Mouse (Mus musculus) cerebellum, adult 9-10 months (tissue): Measurements from ENCODE around the gene Zfyve27.

Experiments used
- DNase-seq: peaks from one replicate; pipeline ENCODE4 v3.0.0; 2022

Zfyve27 gene

DNA sequence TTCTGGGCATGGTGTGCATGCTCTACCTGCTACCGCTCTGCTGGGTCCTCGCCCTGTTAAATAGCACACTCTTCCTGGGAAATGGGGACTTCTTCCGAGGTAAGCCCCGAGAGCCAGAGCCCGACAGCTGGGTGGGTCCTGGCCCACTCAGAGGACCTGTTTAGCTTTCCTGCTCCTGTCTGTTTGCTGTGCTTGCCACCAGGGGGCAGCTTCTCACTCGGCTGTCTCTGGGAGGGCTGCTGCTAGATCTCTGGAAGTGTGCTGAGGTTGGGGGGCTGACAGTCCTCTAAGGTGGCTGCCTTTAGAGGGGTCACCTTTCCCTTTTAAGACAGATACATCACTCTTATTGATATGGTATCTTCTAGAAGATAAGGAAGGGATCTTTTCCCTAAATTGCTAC, 18.9 kb downstream of the Zfyve27 start:
- no peak for DNase-seq

DNA sequence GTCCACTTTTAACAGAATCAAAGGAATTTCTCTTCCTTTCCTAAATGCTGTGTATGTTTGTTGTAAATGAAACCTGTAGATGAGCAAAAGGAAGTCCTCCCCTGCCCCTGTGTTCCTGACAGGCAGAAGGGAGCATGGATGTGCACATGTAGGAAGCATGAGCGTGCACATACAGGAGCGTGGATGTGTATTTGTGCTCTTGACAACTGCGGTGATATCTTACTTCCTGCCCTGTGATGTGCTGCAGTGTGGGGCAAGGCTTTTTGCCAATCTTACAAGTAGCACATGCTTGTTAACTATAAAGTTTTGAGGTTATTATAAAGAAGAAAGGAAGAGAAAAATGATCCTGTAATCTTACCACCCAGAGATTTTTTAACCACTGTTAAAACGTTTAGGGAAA, 26.0 kb downstream of the Zfyve27 start:
- no peak for DNase-seq

DNA sequence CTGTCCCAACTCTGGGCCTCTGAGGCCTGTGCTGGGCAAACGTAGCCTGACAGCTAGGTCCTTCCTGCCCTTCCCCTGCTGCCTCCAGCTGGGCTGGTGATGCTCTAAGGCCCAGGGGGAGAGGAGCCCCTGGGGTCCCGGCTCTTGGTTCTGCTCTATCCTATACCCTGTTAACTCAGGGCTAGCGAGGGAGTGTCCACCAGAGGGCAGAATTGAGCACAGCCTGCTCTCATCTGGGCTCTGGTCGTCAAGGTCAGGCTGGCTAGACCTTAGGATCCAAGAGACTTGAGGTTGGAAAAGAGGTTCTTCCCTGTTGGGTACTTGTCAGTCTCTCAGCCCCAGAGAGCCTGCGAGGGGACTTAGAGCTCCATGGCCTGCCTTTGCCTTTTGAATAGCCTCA, 26.7 kb downstream of the Zfyve27 start:
- peak; percentile 77 for DNase-seq

DNA sequence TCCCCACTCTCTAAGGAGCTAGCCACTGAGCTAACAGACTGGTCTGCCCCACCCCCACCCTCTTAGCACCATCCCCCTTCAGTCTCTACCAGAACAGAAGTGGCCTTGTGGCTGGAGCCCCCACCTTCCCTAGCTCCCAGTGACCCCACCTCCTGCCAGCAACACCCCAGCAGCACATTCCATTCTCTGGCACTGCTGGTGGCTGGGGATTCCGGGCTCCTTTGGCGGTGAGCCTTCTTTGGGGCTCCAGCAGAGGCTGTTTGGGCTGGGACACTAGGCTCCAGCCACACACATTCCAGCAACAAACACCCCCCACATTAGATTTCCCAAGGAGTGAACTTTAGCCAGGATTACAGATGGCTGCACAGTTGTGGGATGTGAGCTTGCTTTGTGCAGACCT, 29.6 kb downstream of the Zfyve27 start:
- no peak for DNase-seq

DNA sequence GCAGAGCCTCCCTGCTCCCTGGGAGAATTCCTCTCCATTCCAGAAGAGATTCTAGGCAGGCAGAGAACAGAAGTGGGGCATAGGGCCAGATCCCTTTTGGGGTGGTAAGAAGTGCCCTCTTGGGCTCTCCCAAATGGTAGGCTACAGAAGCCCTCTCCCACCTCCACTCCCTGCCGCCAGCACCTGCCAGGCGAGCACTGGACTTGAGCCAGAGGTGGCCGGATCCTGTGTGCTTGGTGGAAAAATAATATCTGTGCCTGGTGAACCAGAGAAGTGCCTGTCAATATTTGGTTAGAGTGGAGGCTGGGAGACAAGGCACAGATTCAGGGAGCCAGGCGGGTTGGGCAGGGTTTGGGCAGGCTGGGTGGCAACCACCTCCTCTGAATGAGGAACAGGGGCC, 32.6 kb downstream of the Zfyve27 start:
- DNase-seq, result peak; percentile 60

DNA sequence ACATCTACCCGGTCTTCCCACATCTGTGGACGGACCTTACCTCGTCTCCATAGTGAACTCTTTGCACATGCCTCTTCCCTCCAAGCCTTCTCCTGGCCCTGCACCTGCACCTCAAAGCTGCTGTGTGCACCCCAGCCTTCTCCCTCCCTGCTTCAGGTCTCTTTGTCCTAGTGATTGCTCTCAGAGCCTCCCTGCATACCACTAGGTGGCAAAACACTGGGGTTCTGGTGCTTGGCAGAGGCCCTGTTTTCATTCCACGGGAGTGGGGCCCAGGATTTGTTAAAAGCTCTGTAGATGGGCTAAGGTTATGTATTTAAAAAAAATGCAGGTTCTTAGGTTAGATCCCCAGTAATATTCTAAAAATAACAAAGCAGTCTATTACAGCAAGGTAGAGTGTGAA, 33.3 kb downstream of the Zfyve27 start:
- DNase-seq, result no peak

DNA sequence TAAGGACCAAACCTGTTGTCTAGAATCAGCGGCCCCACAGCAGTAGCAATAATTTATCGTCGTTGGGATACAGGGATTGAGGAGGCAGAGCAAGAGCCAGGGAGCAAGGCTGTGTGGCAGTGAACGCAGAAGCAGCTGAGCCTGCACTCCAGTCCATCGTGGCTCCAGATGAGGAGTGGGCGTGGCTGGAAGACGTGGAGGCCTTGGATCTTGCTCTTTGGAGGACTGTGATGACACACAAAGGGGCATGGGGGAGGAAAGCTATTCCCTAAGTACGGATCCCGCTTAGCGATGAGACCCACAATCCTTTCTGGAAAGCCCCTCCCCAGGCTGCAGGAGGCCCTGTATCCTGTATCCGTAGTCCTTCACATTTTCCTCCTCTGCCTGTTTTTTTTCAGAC, 34.3 kb downstream of the Zfyve27 start:
- DNase-seq, result no peak

DNA sequence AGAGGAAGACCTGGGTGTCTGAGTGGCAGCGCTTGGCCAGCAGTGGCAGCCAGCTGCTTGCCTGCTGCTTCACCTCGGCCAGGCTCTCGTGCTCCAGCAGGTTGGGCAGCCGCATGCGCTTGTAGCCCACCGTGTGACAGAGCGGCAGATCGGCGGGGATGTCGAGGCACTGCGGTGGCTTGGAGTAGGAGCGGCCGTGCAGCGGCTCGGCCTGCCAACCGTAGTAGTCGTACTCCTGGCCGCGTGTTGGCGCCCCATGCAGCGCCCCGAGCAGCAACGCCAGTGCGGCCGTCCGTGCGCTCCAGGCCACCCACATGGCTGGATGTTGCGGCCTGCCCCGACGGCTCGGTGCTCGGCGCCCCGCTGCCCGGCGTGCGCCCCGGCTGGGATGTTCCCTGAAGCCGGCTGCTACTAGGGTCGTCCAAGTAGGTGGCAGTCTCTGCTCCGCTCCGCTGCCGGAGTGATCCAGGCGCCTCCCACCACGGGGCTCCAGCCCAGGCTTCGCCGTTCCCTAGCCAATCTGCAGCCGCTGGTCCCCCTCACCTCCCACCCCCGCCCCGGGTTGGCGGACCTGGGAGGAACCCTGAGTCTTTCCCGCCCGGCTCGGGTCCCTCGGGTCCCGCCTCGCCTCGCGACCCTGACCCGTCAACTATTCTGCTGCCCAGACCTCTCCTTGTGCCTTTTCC, 38.1 kb downstream of the Zfyve27 start, which contains the start of gene Sfrp5:
Gene Sfrp5 (minus strand): TSS at position 557 of the 686 bp plus-strand sequence.
- no peak for DNase-seq

DNA sequence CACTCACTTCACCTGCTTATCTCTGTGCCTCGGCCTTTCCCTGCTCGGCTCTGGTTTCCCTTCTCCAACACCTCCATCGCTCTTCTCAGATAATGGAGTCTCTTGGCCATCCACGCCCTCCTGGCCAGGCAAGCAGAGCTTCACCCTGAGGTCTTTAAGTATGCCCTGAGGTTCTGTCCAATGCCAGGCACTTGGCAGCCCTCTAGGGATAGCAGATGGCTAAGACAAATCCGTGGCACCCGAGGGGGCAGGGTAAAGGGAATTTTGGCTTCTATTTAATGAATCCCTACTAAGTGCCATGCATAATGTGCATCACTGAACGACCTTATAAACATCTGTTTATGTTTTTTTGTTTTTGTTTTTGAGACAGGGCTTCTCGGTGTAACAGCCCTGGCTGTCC, 38.7 kb downstream of the Zfyve27 start:
- DNase-seq, result peak; percentile 59

DNA sequence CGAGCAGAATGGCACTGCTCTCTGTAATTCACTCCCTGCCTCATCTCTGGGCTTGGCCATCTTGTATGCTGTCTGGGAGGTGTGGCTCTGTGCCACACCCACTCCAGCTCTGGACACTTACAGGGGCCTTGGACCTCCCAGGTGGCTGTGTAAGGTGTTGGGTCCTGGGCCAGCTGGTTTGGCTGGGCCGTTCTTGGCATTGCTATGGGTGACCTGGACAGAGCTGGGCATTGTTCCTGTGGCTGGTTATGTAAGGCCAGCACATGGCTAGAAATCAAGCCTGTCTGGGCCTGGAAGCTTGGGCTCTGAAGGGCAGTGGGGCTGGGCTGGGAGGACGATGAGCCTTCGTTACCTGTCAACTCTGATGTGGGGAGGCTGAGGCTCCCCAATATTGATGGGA, 40.6 kb downstream of the Zfyve27 start:
- peak; percentile 92 for DNase-seq

DNA sequence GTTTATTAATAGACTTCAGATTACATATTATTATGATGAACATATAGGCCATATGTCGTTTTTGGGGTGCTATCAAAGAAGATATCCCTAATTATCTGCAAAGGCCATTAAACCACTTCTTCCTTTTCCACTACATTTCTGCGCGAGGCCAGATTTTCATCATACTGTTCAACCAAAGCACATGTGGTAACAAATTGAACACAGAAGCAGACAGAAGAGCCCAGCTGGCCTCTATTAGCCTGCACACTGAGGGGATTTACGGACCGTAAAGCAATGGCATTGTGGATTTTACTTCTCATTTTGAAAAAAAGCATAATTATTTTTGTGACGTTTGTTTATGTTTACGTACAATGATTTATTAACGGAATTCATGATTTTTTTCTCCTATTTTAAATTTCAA, 41.5 kb downstream of the Zfyve27 start:
- no peak for DNase-seq

DNA sequence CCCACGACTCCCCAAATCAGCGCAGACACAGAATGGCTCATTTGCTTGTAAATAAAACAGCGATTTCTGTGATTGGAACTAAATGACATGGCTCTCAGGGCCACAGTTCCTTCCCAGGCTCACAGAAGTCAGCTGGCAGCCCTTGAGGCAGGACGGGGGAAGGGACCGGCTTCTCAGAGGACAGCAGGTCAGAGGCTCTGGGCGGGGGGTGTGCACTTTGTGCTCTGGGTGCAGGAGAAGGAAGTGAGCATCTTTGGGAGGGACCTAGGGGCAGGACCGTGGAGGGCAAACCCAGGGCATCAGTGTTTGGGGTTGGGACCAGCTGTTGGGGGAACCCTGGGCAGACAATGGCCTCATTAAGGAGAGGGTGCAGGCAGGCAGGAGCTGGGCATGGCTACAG, 45.7 kb downstream of the Zfyve27 start:
- no peak for DNase-seq

DNA sequence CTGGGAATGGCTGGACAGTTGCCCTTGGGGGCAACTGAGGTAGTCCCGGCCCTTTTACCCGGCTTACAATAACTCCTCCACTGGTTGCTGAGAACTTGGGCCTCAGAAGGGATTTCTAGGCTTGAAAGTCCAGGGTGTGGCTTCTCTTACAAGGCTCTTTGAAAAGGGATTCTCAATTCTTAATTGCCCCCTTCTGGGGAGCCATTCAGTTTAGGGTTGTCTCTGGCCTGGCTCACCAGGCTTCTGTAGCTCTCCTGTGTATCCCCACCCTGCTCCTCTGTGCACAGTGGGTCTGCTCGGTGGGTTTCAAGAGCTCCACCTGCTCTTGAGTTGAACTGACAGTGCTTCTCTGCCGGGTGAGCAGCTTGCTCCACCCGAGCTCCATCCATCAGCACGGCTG, 46.2 kb downstream of the Zfyve27 start:
- DNase-seq, result no peak

DNA sequence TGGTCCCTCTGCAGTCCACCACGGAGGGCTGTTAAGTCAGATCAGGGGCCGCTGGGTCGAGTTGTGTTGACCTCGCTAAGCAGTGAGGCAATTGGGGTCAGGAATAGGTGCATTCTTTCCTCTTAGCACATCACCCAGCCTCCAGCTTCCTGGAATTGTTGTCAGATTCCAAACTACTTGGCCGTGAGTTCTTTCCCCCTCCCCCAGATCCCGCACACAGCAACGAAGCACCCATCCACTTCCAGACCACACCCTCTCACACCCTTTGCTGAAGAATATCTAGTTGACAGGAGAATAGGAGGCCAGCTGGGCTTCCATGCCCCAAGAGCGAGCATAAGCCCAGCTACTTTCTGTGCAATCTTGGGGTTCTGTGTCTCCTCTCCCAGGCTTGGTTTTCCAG, 48.2 kb downstream of the Zfyve27 start:
- no peak for DNase-seq

DNA sequence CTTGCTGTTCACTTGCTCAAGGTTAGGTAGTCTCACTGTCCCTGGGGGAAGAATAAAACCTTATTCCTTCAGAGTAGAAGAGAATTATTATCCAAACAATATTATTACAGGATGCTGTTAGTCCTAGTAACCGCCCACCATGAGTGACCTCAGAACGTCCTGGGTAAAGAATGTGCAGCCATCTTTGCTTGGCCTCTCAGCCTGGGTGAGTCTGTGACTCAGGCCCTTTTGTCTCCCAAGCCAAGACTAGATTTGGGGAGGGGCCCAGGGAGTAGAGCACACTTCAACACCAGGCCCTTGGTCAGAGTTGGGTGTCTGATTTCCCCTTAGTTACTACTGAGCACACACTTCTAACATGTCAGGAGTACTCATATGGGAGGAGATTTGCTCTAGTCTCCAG, 50.9 kb downstream of the Zfyve27 start:
- no peak for DNase-seq

DNA sequence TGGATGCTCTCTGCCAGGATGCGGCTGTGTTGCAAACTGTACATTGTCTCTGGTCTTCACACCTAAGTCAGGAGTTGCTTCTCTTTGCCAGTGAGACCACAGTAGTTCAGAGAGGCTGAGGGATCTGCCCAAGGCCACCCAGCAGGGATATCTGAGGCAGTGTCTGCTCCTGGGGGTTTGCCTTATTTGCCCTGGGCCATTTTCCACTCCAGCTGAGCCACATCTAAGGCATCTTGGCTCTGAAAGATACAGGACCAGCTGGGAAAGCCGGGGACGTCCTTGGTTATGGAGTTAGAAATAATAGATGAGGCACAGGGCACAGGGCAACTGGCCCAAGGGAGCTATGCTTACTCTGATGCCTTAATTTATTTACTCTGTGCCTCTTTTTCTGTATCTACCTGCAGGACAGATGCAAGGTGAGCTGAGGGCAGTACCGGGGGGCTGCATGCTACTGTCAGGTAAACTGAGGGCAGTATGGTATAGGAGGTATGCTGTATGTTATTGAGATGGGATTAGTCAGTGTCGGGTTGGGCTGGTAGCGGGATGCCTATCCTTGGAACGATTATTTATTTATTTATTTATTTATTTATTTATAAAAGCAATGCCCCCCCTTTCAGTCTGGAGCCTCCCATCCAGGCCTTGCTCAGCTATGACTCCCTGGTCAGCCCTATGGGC, 53.1 kb downstream of the Zfyve27 start:
- DNase-seq, result peak; percentile 36

DNA sequence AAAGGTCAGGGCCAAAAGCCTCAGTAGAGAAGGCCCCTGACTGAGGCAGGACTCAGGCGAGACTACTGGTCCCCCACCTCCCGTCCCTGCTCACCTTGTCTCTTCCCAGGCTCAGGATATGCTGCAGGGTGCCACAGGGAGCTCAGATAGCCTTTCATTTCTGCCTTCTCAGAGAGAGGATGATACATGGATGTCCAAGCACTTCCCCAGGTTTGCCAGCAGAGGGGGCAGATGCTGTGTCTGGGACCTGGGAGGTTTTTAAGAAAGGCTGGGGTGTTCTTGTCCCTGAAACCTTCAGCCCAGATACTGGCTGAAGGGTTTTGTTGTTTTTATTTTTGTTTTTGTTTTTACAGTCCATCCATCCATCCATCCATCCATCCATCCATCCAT, 53.6 kb downstream of the Zfyve27 start:
- DNase-seq, result peak; percentile 87

DNA sequence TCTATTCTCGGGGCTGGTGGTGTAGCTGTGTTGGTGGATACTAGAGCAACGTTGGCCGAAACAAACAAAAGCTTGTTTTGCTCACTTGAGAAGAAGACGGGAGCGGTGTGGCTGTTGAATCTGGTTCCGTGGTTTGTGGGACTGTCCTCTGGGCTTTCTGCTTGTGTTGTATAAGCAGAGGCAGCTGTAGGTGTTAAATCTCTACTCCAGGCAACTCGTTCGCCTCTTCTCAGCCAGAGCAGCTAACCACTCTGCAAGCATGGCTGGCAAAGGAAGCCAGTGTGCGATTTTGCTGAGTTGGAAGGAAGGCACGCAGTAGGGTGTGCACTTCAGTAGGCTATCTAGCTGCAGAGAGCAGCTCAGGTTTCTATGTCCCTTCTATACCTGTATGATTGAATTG, 62.7 kb downstream of the Zfyve27 start:
- DNase-seq, result no peak

DNA sequence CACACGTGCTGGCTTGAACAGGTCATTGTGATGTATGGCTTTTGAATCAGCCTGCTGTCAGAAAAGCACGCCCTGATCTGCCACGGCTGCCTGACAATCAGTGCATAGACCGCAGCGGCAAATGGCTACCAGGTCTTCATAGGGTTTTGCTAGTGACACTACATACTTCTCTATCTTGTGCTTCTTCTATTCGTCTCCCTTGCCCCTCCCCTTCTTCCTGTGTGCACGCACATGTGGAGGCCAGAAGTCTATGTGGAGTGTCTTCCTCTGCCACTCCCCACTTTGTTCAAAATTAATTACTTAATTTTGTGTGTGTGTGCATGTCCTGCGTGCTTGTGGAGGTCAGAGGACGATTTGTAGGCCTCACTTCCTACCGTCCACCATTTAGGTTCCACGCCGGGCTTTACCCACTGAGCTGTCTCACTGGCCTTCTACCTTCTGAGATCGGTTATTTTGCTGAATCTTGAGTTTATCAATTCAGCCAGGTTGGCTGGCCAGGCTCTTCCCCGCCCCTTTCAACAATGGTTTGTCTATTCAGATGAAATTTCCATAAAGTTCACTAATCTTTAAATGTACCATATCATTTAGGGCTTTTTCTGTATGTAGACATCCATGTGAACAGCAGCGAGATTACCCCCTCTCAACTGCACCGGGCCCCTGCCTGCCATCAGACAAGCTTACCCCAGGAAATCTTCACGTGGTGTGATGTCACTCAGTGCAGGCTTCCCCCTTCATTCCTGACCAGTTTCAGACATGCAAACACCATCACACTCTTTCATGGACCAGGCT, 65.9 kb downstream of the Zfyve27 start:
- no peak for DNase-seq

DNA sequence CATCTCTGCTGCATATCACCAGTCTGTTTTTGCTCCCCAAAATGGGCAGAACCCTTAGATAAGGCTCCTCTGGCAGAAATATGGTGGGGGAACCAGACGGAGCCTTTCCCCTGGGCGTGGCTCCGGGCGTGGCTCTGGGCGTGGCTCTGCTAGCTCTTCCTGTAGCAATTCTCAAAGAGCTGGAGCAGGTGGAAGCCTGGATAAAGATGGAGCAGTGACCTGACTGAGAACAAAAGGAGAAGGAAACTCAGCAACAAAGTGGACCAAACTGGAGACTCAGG, 66.5 kb downstream of the Zfyve27 start:
- DNase-seq, result no peak

DNA sequence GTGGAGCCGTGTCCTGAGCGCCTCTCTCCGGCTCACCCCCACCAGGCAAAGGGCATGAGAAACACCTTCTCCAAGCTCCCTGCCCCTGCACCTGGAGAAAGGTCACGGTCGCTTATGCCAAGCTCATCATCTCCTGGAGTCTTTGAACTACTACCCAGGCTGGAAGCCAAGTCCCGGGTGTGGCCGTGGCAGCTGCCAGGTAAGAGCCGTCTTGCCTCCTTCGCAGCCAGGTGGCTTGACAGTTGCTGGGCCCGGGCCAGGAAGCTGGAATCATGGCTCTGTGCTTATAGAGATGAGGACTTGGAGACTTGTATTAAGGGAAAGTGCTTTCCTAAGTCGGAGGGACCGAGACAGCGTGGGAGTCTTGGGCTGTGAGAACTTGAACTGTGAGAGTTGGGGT, 67.2 kb downstream of the Zfyve27 start:
- DNase-seq, result no peak

DNA sequence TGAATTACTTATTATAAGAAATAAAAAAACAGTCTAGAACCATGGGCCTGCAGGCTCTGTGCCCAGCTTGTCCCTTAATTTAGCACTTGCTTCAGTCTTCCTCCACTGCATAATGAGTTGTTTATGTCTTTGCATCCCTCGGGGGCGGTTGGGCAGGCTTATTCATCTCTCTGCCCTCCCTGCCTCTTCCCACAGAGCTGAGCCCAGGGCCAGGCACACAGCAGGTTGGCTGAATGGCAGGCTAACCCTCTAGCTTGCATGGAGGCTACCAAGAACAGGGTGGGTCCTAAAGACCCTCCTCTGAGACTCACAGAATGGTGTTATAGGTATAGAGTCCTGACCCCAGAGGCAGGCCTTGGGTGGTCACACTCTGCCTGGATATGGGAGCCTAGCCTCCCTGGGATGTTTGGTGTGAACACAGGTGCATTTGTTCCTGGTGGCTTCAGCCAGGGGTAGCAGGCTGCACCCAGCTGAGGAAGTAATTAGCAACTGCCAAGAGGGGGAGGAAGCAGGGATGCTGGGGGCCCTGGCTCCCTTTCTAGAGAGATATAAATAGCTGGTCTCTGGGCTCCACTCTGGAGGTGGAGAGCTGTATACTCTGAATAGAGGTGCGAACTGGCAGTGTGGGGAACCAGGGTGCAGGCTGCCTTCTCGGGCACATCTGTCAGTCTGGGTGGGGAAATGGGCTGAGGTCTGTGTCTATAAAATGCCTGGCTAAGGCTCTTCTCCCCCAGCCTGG, 74.0 kb downstream of the Zfyve27 start:
- no peak for DNase-seq

DNA sequence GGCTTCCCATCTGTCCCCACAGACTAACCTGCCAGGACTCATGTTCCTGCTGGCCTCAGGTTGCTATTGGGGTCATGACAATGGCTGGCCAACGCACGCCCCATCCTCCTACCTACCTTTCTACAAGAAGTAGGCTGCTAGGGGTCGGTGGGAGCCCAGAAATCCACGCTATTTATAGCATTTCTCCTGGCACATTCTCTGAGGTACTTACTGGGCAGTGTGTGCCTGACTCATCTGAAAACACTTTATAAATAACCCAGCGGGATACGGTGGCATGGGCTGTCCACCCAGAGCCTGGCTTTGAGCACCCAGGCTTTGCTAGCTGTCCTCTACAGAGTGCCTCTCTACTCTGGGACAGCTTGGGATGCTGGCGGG, 74.6 kb downstream of the Zfyve27 start:
- DNase-seq, result no peak

DNA sequence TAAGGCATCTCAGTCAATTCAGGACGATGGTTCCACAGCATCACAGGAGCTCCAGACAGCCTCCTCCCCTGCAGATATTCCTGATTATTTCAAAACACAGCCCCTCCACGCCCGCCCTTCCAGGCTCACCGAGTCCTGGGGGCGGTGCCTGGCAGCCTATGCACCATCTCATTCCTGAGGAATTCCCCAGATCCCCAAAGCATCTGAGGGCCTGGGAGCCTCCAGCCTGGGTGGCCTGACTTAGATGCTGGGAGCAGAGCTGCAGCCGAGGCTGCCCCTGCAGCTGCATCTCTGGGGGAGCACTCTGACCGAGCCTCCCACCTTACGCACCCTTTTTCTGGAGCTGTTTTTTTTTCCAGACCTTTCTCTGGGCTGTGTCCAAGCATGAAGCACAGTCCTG, 77.1 kb downstream of the Zfyve27 start:
- no peak for DNase-seq
